Mouse (Mus musculus): ENCODE measurements around the gene 3425401B19Rik. TPM values are rescaled to one million over a fixed set of nuclear protein-coding genes. Genes with fewer than 3 reads are reported as not detected.

3425401B19Rik gene
- polyA plus RNA-seq, 1 experiment from 2014 or later: 0.13 TPM

DNA sequence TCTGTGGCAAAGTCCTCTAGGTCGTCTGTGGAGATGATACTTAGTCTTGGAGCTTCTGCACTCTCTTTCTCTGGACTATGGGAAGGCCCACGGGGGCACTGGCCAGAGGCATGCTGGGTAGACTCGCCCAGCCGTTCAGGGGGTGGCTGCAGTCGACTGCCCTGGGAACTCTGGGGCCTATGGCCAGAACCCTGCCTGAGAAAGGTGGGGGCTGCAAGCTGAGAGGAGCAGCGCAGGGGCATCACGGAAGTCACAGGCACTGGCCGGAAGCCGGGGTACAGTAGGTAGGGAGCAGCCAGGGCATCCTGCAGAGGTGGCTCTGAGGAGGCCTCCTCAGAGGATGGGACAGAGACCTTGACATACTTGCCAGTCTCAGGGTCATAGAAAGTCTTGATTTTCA lies 25.3 kb downstream of the 3425401B19Rik start:
- Histone ChIP-seq H3K27me3 (peaks cover 9% of the 10 kb centered on the region; the same call in 1 of the 2 replicates), H3K27ac (replicated peaks) (no peak overlapping the region), H3K4me1 (replicated peaks) (no peaks in the 10 kb centered on the region), H3K9me3 (replicated peaks) (no peaks in the 10 kb centered on the region), H3K36me3 (replicated peaks) (no peaks in the 10 kb centered on the region), H3K4me3 (replicated peaks) (no peak overlapping the region), H3K4me2 (no peak overlapping the region), H3K9ac (no peak overlapping the region)
- 60% methylated on average over 9 of the region's 9 CpGs for WGBS (ENCODE audit: insufficient replicate concordance)
- ATAC-seq (ENCODE audit: insufficient read depth): no peak

DNA sequence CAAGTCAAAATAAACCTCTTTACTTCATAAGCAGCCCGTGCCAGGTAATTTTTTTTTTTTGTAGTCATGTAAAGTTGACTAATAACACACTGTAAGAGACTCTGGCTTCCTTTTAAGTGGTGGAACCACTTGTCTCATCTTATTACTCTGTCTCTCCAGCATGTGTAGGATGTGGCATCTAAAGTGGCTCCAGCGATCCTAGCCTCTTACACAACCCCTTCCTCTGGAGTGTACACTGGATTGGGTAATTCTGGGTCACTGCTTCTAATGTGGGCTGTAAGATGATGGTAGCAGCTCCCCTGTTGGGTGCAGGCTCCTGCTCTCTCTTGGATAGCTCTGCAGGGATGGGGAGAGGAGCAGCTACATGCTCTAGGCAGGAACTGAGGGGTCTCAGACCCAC lies 46.6 kb downstream of the 3425401B19Rik start:
- Histone ChIP-seq H3K4me2 (no peak overlapping the region), H3K36me3 (replicated peaks) (no peaks in the 10 kb centered on the region), H3K4me3 (replicated peaks) (no peak overlapping the region), H3K9ac (no peak overlapping the region), H3K27me3 (no peaks in the 10 kb centered on the region), H3K9me3 (replicated peaks) (no peaks in the 10 kb centered on the region), H3K27ac (replicated peaks) (no peak overlapping the region), H3K4me1 (replicated peaks) (no peaks in the 10 kb centered on the region)
- 48% methylated on average over 2 of the region's 2 CpGs for WGBS (ENCODE audit: insufficient replicate concordance)
- ATAC-seq (ENCODE audit: insufficient read depth): no peak

DNA sequence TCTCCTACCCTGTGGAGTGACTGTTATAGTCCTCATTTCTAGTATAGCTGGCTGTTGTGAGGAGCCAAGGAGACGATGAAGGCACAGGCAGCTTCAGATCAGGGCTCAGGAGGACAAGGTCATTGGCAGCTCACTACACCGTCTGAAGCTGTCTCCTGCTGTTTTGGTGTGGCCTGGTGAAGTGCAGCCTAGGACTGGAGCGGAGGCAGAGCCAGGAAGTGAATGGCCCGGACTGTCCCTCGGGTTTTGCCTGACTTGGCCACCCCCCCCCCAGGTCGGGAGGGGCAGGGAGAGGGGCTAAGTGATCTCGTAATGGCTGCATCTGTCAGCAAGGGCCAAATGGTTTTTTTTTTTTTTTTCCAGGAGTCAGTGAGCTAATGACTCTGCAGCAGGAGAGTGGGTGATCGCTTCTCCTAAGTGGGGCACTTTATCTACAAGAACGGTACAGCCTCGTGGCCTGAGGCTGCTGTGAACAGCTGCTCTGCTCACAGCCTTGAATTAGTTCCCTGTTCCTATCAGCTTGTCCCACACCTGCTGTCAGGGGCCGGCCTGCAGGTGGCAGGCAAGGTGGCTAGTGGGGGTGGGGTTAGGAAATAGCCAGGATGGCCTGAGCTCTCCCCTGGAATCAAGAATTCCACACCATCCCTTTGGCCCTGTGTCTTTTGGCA lies 50.9 kb downstream of the 3425401B19Rik start:
- H3K36me3 ChIP-seq (replicated peaks): no peaks in the 10 kb centered on the region
- H3K4me3 ChIP-seq (replicated peaks): no peak overlapping the region
- no peak overlapping the region for H3K4me2 ChIP-seq
- no peaks in the 10 kb centered on the region for H3K4me1 ChIP-seq (replicated peaks)
- no peaks in the 10 kb centered on the region for H3K9me3 ChIP-seq (replicated peaks)
- no peak overlapping the region for H3K9ac ChIP-seq
- no peaks in the 10 kb centered on the region for H3K27me3 ChIP-seq
- WGBS (ENCODE audit: insufficient replicate concordance): 14% methylated on average over 11 of the region's 11 CpGs
- ATAC-seq (ENCODE audit: insufficient read depth): no peak
- H3K27ac ChIP-seq (replicated peaks): no peak overlapping the region

DNA sequence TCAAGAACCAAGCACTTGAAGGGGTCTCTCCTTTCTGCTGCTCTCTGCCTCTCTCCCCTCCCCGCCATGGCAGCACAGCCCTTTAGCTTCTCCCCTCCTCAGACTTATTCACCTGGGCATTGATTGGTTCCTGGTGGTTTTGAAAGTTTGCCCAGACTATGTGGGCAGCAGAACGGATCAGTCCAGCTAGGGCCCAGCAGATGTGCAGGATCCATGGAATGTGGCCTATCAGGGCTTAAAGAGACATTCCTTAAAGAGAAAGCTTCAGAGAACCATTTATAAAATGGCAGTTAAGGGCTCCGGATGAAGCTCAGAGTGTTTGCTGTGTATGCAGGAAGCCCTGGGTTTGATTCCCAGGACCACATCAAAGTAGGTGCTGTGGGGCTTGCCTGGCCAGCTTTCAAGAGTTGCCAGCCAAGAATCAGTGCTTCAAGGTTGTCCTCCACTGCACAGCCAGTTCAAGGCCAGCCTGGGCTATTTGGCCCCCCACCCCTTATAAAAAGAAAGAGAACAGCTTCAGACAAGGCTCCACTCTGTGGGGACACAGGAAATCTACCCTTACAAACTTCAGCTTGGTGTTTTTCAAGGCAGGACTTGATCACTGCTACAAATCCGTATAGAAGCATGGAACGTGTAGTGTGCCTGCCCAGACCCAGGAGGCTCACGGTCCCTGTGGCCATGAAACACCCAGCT lies 52.0 kb downstream of the 3425401B19Rik start:
- Histone ChIP-seq H3K4me1 (replicated peaks) (no peaks in the 10 kb centered on the region), H3K9ac (no peak overlapping the region), H3K27ac (replicated peaks) (no peak overlapping the region), H3K4me2 (no peak overlapping the region), H3K9me3 (replicated peaks) (no peaks in the 10 kb centered on the region), H3K4me3 (replicated peaks) (no peak overlapping the region), H3K36me3 (replicated peaks) (no peaks in the 10 kb centered on the region), H3K27me3 (no peaks in the 10 kb centered on the region)
- WGBS (ENCODE audit: insufficient replicate concordance): 53% methylated on average over 6 of the region's 6 CpGs
- ATAC-seq (ENCODE audit: insufficient read depth): no peak

DNA sequence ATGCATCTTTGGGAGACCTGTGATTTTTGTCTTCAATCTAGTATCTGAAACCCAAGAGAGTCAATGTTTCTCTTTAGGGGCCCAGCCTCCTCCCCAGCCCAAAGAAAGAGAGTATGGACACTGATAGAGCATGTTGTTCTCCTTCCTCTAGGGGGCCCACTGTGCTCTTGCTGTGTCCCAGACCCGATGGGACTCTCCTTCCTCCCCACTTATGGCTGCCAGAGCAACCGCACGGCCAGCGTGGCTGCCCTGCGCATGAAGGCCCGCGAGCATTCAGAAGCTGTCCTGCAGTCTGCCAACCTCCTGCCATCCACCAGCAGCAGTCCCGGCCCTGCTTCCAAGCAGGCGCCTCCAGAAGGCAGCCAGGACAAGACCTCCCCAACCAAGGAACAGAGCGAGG lies 56.5 kb downstream of the 3425401B19Rik start:
- Histone ChIP-seq H3K4me2 (no peak overlapping the region), H3K36me3 (replicated peaks) (no peaks in the 10 kb centered on the region), H3K4me3 (replicated peaks) (no peak overlapping the region), H3K27ac (replicated peaks) (no peak overlapping the region), H3K9me3 (replicated peaks) (no peaks in the 10 kb centered on the region), H3K9ac (no peak overlapping the region), H3K4me1 (replicated peaks) (no peaks in the 10 kb centered on the region), H3K27me3 (no peaks in the 10 kb centered on the region)
- ATAC-seq (ENCODE audit: insufficient read depth): no peak
- WGBS (ENCODE audit: insufficient replicate concordance): 35% methylated on average over 10 of the region's 10 CpGs

DNA sequence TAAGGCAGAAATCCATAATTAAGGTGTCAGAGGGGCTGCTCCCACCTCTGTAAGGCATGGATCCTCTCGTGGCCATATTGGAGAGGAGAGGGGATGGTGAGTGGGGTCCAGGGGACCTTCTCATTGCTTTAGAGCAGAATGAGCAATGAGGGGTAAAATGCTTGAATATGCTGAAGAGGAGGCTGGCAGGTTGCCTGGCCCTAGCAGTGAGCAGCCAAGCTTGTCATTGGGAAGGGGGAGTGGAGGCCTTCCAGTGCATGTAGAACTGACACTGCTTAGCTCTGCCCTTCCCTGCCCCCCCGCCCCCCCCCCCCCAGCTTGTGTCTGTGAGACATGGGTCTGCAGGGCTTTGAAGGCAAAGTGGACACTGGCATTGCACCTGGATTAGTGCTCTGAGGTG lies 57.8 kb downstream of the 3425401B19Rik start:
- Histone ChIP-seq H3K27ac (replicated peaks) (no peak overlapping the region), H3K4me3 (replicated peaks) (no peak overlapping the region), H3K9me3 (replicated peaks) (no peaks in the 10 kb centered on the region), H3K4me2 (no peak overlapping the region), H3K27me3 (no peaks in the 10 kb centered on the region), H3K36me3 (replicated peaks) (no peaks in the 10 kb centered on the region), H3K4me1 (replicated peaks) (no peaks in the 10 kb centered on the region), H3K9ac (no peak overlapping the region)
- ATAC-seq (ENCODE audit: insufficient read depth): no peak
- WGBS (ENCODE audit: insufficient replicate concordance): 34% methylated on average over 2 of the region's 2 CpGs

DNA sequence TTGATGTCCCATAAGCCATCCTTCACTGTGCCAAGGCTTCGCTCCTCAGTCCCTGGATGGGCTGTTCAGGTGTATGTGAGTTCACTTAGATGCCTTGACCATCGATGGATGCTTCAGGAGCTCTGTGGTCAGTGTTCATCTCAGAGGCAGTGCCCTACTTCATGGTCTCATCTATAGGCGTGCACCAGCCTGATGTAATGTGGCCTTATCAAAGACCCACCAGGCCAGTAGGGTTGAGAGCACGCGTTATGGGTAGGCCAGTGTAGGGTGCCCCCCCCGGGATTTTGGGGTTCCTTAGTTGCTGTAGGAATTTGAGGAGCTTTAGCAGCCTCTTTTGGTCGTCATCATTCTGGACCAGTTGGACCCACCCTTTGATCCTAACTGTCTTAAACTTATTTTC lies 60.3 kb downstream of the 3425401B19Rik start:
- H3K27ac ChIP-seq (replicated peaks): no peak overlapping the region
- no peak overlapping the region for H3K9ac ChIP-seq
- H3K4me3 ChIP-seq (replicated peaks): no peak overlapping the region
- H3K9me3 ChIP-seq (replicated peaks): no peaks in the 10 kb centered on the region
- no peak for ATAC-seq (ENCODE audit: insufficient read depth)
- no peak overlapping the region for H3K4me2 ChIP-seq
- H3K27me3 ChIP-seq: no peaks in the 10 kb centered on the region
- 57% methylated on average over 7 of the region's 7 CpGs for WGBS (ENCODE audit: insufficient replicate concordance)
- H3K4me1 ChIP-seq (replicated peaks): no peaks in the 10 kb centered on the region
- no peaks in the 10 kb centered on the region for H3K36me3 ChIP-seq (replicated peaks)

DNA sequence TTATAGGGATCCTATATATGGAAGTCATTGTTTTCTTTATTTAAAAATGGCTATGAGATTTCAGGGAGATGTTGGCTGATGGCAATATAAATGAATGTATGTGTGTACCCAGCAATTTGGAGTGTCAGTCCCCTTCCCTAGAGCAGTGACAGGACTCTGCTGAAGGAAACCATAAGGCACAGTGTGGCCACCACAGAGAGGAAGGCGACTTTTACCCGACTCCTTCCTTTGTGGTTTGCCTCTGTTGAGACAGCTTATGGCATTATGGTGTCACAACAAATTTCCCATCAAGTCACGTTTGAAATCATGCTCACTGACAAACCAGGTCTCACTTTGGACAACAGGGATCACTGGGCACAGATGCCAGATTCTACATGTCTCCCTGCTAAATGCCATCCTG lies 60.8 kb downstream of the 3425401B19Rik start:
- H3K27me3 ChIP-seq: no peaks in the 10 kb centered on the region
- no peaks in the 10 kb centered on the region for H3K9me3 ChIP-seq (replicated peaks)
- no peaks in the 10 kb centered on the region for H3K4me1 ChIP-seq (replicated peaks)
- no peak overlapping the region for H3K4me2 ChIP-seq
- WGBS (ENCODE audit: insufficient replicate concordance): 9% methylated on average over 3 of the region's 3 CpGs
- H3K4me3 ChIP-seq (replicated peaks): no peak overlapping the region
- H3K27ac ChIP-seq (replicated peaks): no peak overlapping the region
- no peak for ATAC-seq (ENCODE audit: insufficient read depth)
- H3K36me3 ChIP-seq (replicated peaks): no peaks in the 10 kb centered on the region
- no peak overlapping the region for H3K9ac ChIP-seq

DNA sequence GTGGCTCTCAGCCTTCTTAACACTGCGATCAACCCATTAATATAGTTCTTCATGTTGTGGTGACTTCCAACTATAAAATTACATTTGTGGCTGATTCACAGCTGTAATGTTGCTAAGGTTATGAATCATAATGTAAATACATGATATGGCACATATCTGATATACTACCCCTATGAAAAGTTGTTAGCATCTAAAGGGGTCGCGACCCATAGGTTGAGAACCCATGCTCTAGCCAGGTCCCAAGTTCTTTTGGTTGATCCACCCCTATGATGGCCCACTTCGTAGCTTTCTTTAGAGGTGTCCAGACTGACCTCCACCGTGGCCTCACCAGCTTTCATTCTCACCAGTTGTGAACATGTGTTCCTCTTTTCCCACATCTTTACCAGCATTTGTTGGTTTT lies 67.8 kb downstream of the 3425401B19Rik start:
- no peaks in the 10 kb centered on the region for H3K4me1 ChIP-seq (replicated peaks)
- no peaks in the 10 kb centered on the region for H3K27me3 ChIP-seq
- WGBS (ENCODE audit: insufficient replicate concordance): 68% methylated on average over 5 of the region's 5 CpGs
- ATAC-seq (ENCODE audit: insufficient read depth): no peak
- H3K27ac ChIP-seq (replicated peaks): no peak overlapping the region
- no peak overlapping the region for H3K4me2 ChIP-seq
- no peak overlapping the region for H3K4me3 ChIP-seq (replicated peaks)
- H3K9ac ChIP-seq: no peak overlapping the region
- H3K36me3 ChIP-seq (replicated peaks): no peaks in the 10 kb centered on the region
- no peaks in the 10 kb centered on the region for H3K9me3 ChIP-seq (replicated peaks)

DNA sequence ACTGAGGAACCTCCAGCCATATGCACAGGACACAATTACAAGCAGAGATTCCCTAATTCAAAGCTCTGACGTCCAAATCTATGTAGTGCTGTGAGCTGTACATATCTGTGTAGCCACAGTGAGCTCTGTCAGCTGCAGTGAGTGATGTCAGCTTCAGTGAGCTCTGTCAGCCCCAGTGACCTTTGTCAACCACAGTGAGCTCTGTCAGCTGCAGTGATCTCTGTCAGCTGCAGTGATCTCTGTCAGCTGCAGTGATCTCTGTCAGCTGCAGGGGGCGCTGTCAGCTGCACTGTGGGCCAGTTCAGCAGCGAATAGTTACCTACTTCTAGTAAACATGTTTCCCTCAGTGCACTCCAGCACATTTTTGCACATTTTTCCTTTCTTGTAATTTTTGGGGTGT lies 75.7 kb downstream of the 3425401B19Rik start:
- no peak for ATAC-seq (ENCODE audit: insufficient read depth)

More for the DNA sequence above, 75.7 kb downstream of the 3425401B19Rik start:
- no peak overlapping the region for H3K4me2 ChIP-seq
- no peaks in the 10 kb centered on the region for H3K36me3 ChIP-seq (replicated peaks)
- no peak overlapping the region for H3K4me3 ChIP-seq (replicated peaks)
- peaks cover 9% of the 10 kb centered on the region; the same call in 1 of the 2 replicates for H3K27me3 ChIP-seq
- no peaks in the 10 kb centered on the region for H3K4me1 ChIP-seq (replicated peaks)
- no peak overlapping the region for H3K9ac ChIP-seq
- no peak overlapping the region for H3K27ac ChIP-seq (replicated peaks)
- no peaks in the 10 kb centered on the region for H3K9me3 ChIP-seq (replicated peaks)
- WGBS (ENCODE audit: insufficient replicate concordance): 19% methylated on average over 3 of the region's 3 CpGs
